Mouse (Mus musculus): ENCODE results near the gene Olfr1151. TPM values are rescaled to one million over a fixed set of nuclear protein-coding genes. Genes with fewer than 3 reads are reported as not detected.

Olfr1151 gene
- total and polyA plus RNA-seq, 3 experiments: not detected

GRCm38 (mm10) chr2:87905066-87905465 is 49.4 kb downstream of the Olfr1151 start, which contains the start of gene Olfr1154:
TSS of gene Olfr1154 (minus strand) at chr2:87905166.
- 62% methylated on average over 1 of the region's 1 CpGs for WGBS
- Histone ChIP-seq H3K4me3 (no peak within 1 kb of the TSS), H3K4me1 (ENCODE audit: control insufficient read depth, insufficient read depth, low read length) (no peaks in the 10 kb centered on the region), H3K27me3 (ENCODE audit: control insufficient read depth, insufficient read depth, low read length) (no peaks in the 10 kb centered on the region), H3K9ac (ENCODE audit: low read depth, low read length) (no peak within 1 kb of the TSS), H3K27ac (no peak within 1 kb of the TSS), H3K36me3 (ENCODE audit: control insufficient read depth, insufficient read depth, low read length) (no peaks in the 10 kb centered on the region), H3K79me2 (replicated peaks; ENCODE audit: control insufficient read depth, insufficient read depth, low read length) (no peaks in the 10 kb centered on the region)
- DNase-seq: no peak
- intact Hi-C loops (cut with DNase I): no loop called here
- TF ChIP-seq EP300 (IDR thresholded peaks at IDR 0.05; ENCODE audit: insufficient read depth, low read depth, low read length): no peak
- no peak for TF ChIP-seq CTCF (IDR thresholded peaks at IDR 0.05)
- no peak for TF ChIP-seq POLR2A (IDR thresholded peaks at IDR 0.05; ENCODE audit: insufficient read depth, low read depth, low read length)

Other genes starting within 250 kb of the Olfr1151 start
- gene Olfr1130, start 249.7 kb upstream of the Olfr1151 start, total RNA-seq (2021): not detected
- gene Olfr1130, start 249.7 kb upstream of the Olfr1151 start, polyA plus RNA-seq (2012; rRNA removed): not detected in 2 replicates
- gene Olfr1131, start 228.8 kb upstream of the Olfr1151 start, total RNA-seq (2021): not detected
- not detected in 2 replicates for gene Olfr1131, start 228.8 kb upstream of the Olfr1151 start, polyA plus RNA-seq (2012; rRNA removed)
- gene Olfr1132, start 218.3 kb upstream of the Olfr1151 start, total RNA-seq (2021): not detected
- not detected in 2 replicates for gene Olfr1132, start 218.3 kb upstream of the Olfr1151 start, polyA plus RNA-seq (2012; rRNA removed)
- not detected for gene Olfr1133, start 208.5 kb upstream of the Olfr1151 start, total RNA-seq (2021)
- not detected in 2 replicates for gene Olfr1133, start 208.5 kb upstream of the Olfr1151 start, polyA plus RNA-seq (2012; rRNA removed)
- gene Olfr1134, start 197.4 kb upstream of the Olfr1151 start, total RNA-seq (2021): not detected
- not detected in 2 replicates for gene Olfr1134, start 197.4 kb upstream of the Olfr1151 start, polyA plus RNA-seq (2012; rRNA removed)
- gene Olfr1135, start 182.2 kb upstream of the Olfr1151 start, total RNA-seq (2021): not detected
- not detected in 2 replicates for gene Olfr1135, start 182.2 kb upstream of the Olfr1151 start, polyA plus RNA-seq (2012; rRNA removed)
- not detected for gene Olfr1136, start 161.9 kb upstream of the Olfr1151 start, total RNA-seq (2021)
- not detected in 2 replicates for gene Olfr1136, start 161.9 kb upstream of the Olfr1151 start, polyA plus RNA-seq (2012; rRNA removed)
- gene Olfr1137, start 142.7 kb upstream of the Olfr1151 start, total RNA-seq (2021): not detected
- not detected in 2 replicates for gene Olfr1137, start 142.7 kb upstream of the Olfr1151 start, polyA plus RNA-seq (2012; rRNA removed)
- not detected for gene Olfr1138, start 115.9 kb upstream of the Olfr1151 start, total RNA-seq (2021)
- not detected in 2 replicates for gene Olfr1138, start 115.9 kb upstream of the Olfr1151 start, polyA plus RNA-seq (2012; rRNA removed)
- gene Olfr1140, start 112.1 kb upstream of the Olfr1151 start, total RNA-seq (2021): not detected
- not detected in 2 replicates for gene Olfr1140, start 112.1 kb upstream of the Olfr1151 start, polyA plus RNA-seq (2012; rRNA removed)
- gene Olfr1141, start 101.9 kb upstream of the Olfr1151 start, total RNA-seq (2021): not detected
- not detected in 2 replicates for gene Olfr1141, start 101.9 kb upstream of the Olfr1151 start, polyA plus RNA-seq (2012; rRNA removed)
- not detected for gene Olfr152, start 76.4 kb upstream of the Olfr1151 start, total RNA-seq (2021)
- gene Olfr152, start 76.4 kb upstream of the Olfr1151 start, polyA plus RNA-seq (2012; rRNA removed): not detected in 2 replicates
- gene Olfr1143, start 55.3 kb upstream of the Olfr1151 start, total RNA-seq (2021): not detected
- gene Olfr1143, start 55.3 kb upstream of the Olfr1151 start, polyA plus RNA-seq (2012; rRNA removed): not detected in 2 replicates
- gene Olfr1145, start 46.0 kb upstream of the Olfr1151 start, total RNA-seq (2021): not detected
- gene Olfr1145, start 46.0 kb upstream of the Olfr1151 start, polyA plus RNA-seq (2012; rRNA removed): not detected in 2 replicates
- gene Olfr1148, start 25.3 kb upstream of the Olfr1151 start, total RNA-seq (2021): not detected
- gene Olfr1148, start 25.3 kb upstream of the Olfr1151 start, polyA plus RNA-seq (2012; rRNA removed): not detected in 2 replicates
- not detected for gene Olfr1150-ps1, start 11.9 kb upstream of the Olfr1151 start, total RNA-seq (2021)
- not detected in 2 replicates for gene Olfr1150-ps1, start 11.9 kb upstream of the Olfr1151 start, polyA plus RNA-seq (2012; rRNA removed)
- gene Olfr1152, start 10.6 kb downstream of the Olfr1151 start, total RNA-seq (2021): not detected
- gene Olfr1152, start 10.6 kb downstream of the Olfr1151 start, polyA plus RNA-seq (2012; rRNA removed): not detected in 2 replicates
- not detected for gene Olfr1153, start 39.1 kb downstream of the Olfr1151 start, total RNA-seq (2021)
- not detected in 2 replicates for gene Olfr1153, start 39.1 kb downstream of the Olfr1151 start, polyA plus RNA-seq (2012; rRNA removed)
- gene Olfr1154, start 49.3 kb downstream of the Olfr1151 start, total RNA-seq (2021): not detected
- gene Olfr1154, start 49.3 kb downstream of the Olfr1151 start, polyA plus RNA-seq (2012; rRNA removed): not detected in 2 replicates
- not detected for gene Olfr1155, start 89.3 kb downstream of the Olfr1151 start, total RNA-seq (2021)
- not detected in 2 replicates for gene Olfr1155, start 89.3 kb downstream of the Olfr1151 start, polyA plus RNA-seq (2012; rRNA removed)
- gene Olfr1156, start 97.2 kb downstream of the Olfr1151 start, total RNA-seq (2021): not detected
- gene Olfr1156, start 97.2 kb downstream of the Olfr1151 start, polyA plus RNA-seq (2012; rRNA removed): not detected in 2 replicates
- gene Olfr1157, start 112.4 kb downstream of the Olfr1151 start, total RNA-seq (2021): not detected
- not detected in 2 replicates for gene Olfr1157, start 112.4 kb downstream of the Olfr1151 start, polyA plus RNA-seq (2012; rRNA removed)
- not detected for gene Olfr74, start 118.8 kb downstream of the Olfr1151 start, total RNA-seq (2021)
- gene Olfr74, start 118.8 kb downstream of the Olfr1151 start, polyA plus RNA-seq (2012; rRNA removed): not detected in 2 replicates
- gene Olfr1158, start 134.3 kb downstream of the Olfr1151 start, total RNA-seq (2021): not detected
- not detected in 2 replicates for gene Olfr1158, start 134.3 kb downstream of the Olfr1151 start, polyA plus RNA-seq (2012; rRNA removed)
- not detected for gene Olfr1160, start 152.4 kb downstream of the Olfr1151 start, total RNA-seq (2021)
- gene Olfr1160, start 152.4 kb downstream of the Olfr1151 start, polyA plus RNA-seq (2012; rRNA removed): not detected in 2 replicates
- not detected for gene Olfr1161, start 166.9 kb downstream of the Olfr1151 start, total RNA-seq (2021)
- not detected in 2 replicates for gene Olfr1161, start 166.9 kb downstream of the Olfr1151 start, polyA plus RNA-seq (2012; rRNA removed)
- gene Olfr73, start 181.8 kb downstream of the Olfr1151 start, total RNA-seq (2021): not detected
- not detected in 2 replicates for gene Olfr73, start 181.8 kb downstream of the Olfr1151 start, polyA plus RNA-seq (2012; rRNA removed)
- not detected for gene Olfr1162, start 195.3 kb downstream of the Olfr1151 start, total RNA-seq (2021)
- not detected in 2 replicates for gene Olfr1162, start 195.3 kb downstream of the Olfr1151 start, polyA plus RNA-seq (2012; rRNA removed)
- not detected for gene Olfr1163, start 216.0 kb downstream of the Olfr1151 start, total RNA-seq (2021)
- not detected in 2 replicates for gene Olfr1163, start 216.0 kb downstream of the Olfr1151 start, polyA plus RNA-seq (2012; rRNA removed)
- gene Olfr1164, start 238.1 kb downstream of the Olfr1151 start, total RNA-seq (2021): not detected
- gene Olfr1164, start 238.1 kb downstream of the Olfr1151 start, polyA plus RNA-seq (2012; rRNA removed): not detected in 2 replicates

All from heart, adult 2 months (tissue).